Mouse (Mus musculus) embryonic facial prominence, embryonic 12.5 days (tissue): ENCODE data around the gene Nhlrc4. TPM values are rescaled to one million over a fixed set of nuclear protein-coding genes. Genes with fewer than 3 reads are reported as not detected.

Source experiments
- ATAC-seq: fragments of 200-750 bp; cut with Nextera tagmentation; 2 replicates; pipeline ENCODE4 v1.8.0; 2017; ENCODE audit not compliant: insufficient number of reproducible peaks, insufficient read depth, low FRiP score, low TSS enrichment
- H3K27ac ChIP-seq: fragments of 300-500 bp; sonication (generic); 2 replicates; pipeline ENCODE4 v1.5.1; 2016; ENCODE audit warnings: mild to moderate bottlenecking
- H3K27me3 ChIP-seq: fragments of 300-500 bp; sonication (generic); 2 replicates; pipeline ENCODE4 v1.6.1; 2016; ENCODE audit warnings: mild to moderate bottlenecking, moderate library complexity
- H3K36me3 ChIP-seq: fragments of 300-500 bp; sonication (generic); 2 replicates; pipeline ENCODE4 v1.6.1; 2016; ENCODE audit warnings: mild to moderate bottlenecking
- H3K4me1 ChIP-seq: fragments of 300-500 bp; sonication (generic); 2 replicates; pipeline ENCODE4 v1.6.1; 2016
- H3K4me2 ChIP-seq: fragments of 300-500 bp; sonication (generic); replicated peaks from 2 replicates; pipeline ENCODE4 v1.6.1; 2016; ENCODE audit warnings: mild to moderate bottlenecking, moderate library complexity
- H3K4me3 ChIP-seq: fragments of 300-500 bp; sonication (generic); 2 replicates; pipeline ENCODE4 v1.5.1; 2016; ENCODE audit warnings: mild to moderate bottlenecking
- H3K9ac ChIP-seq: fragments of 300-500 bp; sonication (generic); 2 replicates; pipeline ENCODE4 v1.6.1; 2016; ENCODE audit warnings: mild to moderate bottlenecking, moderate library complexity
- H3K9me3 ChIP-seq: fragments of 300-500 bp; sonication (generic); 2 replicates; pipeline ENCODE4 v1.6.1; 2016; ENCODE audit warnings: mild to moderate bottlenecking, moderate library complexity
- WGBS: fragments of 180-500 bp; shearing (Covaris S2); methylation state at CpG from one replicate; pipeline ENCODE4 v1.1.7; 2016; 5-methylcytosine and 5-hydroxymethylcytosine counted together
- polyA plus RNA-seq: library from polyadenylated mRNA; unstranded; fragments of >200 nt; fragmentation: Nextera tagmentation; extraction: Ambion mirVana; gene quantifications from 2 replicates; pipeline ENCODE4 v1.2.1, GENCODE M21; 2016

The Nhlrc4 gene
- polyA plus RNA-seq, 1 experiment from 2014 or later, result 0.14 TPM

DNA sequence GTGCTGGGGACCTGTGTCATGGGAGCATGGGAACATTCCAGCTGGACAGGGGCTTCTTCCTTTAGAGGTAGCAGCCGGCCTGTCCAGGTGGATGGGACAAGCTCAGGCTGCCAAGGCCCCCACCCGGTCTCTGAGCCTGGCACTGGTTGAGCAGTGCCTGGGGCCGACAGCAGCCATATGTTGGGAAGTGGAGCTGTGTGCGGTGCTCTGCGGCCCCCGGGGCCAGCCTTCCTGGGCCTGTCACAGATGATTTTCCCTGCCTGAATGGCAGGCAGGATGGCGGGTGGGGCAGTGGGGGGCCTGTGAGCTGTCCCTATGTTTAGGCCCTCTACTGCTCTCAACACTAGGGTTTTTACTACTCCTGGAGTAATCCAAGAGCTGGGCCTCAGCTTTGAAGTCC, 11.4 kb upstream of the Nhlrc4 start:
- no peak overlapping the region for H3K4me3 ChIP-seq
- peaks cover 29% of the 10 kb centered on the region for H3K36me3 ChIP-seq
- H3K27me3 ChIP-seq, result peaks cover 33% of the 10 kb centered on the region
- peaks cover 14% of the 10 kb centered on the region; the same call in 1 of the 2 replicates for H3K4me1 ChIP-seq
- H3K9ac ChIP-seq, result no peak overlapping the region
- no peaks in the 10 kb centered on the region for H3K9me3 ChIP-seq
- H3K4me2 ChIP-seq, result no peak overlapping the region
- no peak for ATAC-seq
- WGBS, result 61% methylated on average over 7 of the region's 7 CpGs
- H3K27ac ChIP-seq, result no peak overlapping the region

DNA sequence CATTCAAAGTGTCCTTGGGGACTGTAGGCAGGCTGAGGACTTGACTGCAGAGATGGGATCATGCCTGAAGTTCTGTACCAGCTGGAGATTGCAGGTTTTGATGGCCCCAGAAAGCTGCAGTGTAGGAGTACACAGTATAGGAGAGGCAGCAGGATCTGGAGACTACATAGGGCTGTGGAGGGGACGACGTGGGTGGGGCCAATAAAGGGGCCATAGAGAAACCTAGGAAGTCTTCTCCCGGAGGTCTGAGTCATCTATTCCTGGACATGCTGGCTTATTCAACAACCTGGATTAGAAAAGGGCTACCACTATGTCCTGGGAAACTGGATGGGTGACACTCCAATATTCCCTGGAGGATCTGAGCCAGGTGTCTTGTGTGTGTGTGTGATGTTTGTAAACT, 11.0 kb upstream of the Nhlrc4 start:
- H3K27ac ChIP-seq, result no peak overlapping the region
- H3K36me3 ChIP-seq, result peaks cover 27% of the 10 kb centered on the region
- no peak overlapping the region for H3K4me2 ChIP-seq
- no peak for ATAC-seq
- H3K4me3 ChIP-seq, result no peak overlapping the region
- WGBS, result 59% methylated on average over 3 of the region's 3 CpGs
- H3K9me3 ChIP-seq, result no peaks in the 10 kb centered on the region
- H3K4me1 ChIP-seq, result peaks cover 19% of the 10 kb centered on the region; the same call in 1 of the 2 replicates
- H3K27me3 ChIP-seq, result peaks cover 38% of the 10 kb centered on the region
- H3K9ac ChIP-seq, result no peak overlapping the region

DNA sequence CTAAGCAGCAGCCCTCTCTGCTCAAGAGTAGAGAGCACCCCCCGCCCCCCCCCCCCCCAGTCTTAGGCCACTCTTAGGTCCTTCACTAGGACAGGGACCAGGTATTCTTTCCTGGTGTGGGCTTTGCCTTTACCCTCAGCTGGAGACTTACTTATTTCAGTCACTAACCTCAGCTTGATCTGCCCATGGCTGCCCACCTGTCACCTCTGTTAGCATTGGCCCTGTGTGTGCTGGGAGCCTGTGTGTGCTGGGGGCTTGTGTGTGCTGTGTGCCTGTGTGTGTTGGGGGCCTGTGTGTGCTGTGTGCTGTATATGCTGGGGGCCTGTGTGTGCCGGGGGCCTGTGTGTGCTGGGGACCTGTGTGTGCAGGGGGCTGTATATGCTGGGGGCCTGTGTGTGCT, 9.9 kb upstream of the Nhlrc4 start:
- 92% methylated on average over 1 of the region's 2 CpGs for WGBS
- H3K4me1 ChIP-seq, result peaks cover 19% of the 10 kb centered on the region; the same call in 1 of the 2 replicates
- H3K4me2 ChIP-seq, result no peak overlapping the region
- peaks cover 16% of the 10 kb centered on the region for H3K36me3 ChIP-seq
- no peak for ATAC-seq
- H3K4me3 ChIP-seq, result no peak overlapping the region
- H3K27me3 ChIP-seq, result peaks cover 49% of the 10 kb centered on the region
- no peak overlapping the region for H3K9ac ChIP-seq
- H3K9me3 ChIP-seq, result no peaks in the 10 kb centered on the region
- H3K27ac ChIP-seq, result no peak overlapping the region

DNA sequence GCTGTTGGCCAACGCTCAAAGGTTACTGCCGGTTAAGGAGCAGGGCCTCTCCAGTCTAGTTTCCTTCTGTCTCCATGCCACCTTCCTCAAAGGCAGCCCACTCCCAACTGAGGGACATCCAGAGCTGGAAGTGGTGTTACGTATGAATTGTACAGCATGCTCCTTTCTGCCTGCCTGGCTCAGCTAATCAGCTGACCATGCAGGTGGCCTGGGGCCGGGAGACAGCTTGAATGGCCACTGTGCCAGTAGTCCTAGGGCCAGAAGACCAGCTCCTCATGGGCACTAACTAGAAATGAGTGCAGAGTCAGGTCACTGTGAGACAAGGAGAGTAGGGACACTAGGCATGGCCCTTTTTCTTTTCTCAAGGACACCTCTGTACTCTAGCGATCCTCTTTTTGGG, 8.4 kb upstream of the Nhlrc4 start:
- WGBS, result 77% methylated on average over 5 of the region's 5 CpGs
- ATAC-seq, result no peak
- H3K4me1 ChIP-seq, result peaks cover 19% of the 10 kb centered on the region; the same call in 1 of the 2 replicates

DNA sequence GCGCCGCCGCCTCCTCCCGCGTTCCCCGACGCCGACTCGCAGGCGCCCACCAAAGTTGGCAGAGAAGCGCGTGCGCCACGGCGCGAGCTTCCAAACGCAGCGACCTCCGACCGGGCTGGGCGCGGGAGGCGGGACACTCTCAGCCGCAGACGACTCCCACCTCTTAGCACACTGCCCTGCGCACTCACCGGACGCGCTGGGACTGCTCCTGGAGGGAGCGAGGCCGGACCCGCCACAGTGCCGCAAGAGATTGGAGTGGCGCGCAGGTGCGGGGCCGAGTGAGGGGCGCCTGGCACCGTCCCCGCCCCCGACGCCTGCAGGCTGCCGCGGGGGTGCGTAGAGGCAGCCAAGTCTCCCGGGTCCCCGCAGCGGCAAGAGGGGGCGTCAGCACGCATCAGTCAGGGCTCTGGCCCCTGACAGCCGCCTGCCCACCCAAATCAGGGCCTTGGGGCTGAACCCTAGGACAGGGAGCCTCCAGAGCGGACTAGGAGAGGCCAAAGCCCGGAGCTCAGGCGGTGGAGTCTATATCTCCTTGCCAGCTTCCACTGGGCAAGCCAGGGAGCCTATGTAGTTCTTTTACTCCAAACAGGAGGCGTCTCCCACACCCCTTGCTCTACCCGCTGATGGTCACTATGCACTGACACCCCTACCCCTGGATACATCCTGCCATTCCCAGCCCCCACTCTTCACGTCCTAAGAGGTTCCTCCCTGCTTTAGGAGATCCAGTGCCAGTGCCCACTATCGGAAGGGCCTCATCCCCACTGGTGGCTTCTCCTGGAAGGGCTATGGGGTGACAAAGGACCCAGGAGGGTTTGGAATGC, 7.3 kb upstream of the Nhlrc4 start, which contains the start of gene A930017K11Rik:
Gene A930017K11Rik (minus strand): TSS at position 763 of the 821 bp plus-strand sequence.
- peaks cover 50% of the 10 kb centered on the region for H3K27me3 ChIP-seq
- ATAC-seq, result no peak

More for the DNA sequence above, 8.4 kb upstream of the Nhlrc4 start:
- no peak overlapping the region for H3K27ac ChIP-seq
- peaks cover 7% of the 10 kb centered on the region; the same call in 1 of the 2 replicates for H3K36me3 ChIP-seq
- H3K9me3 ChIP-seq, result no peaks in the 10 kb centered on the region
- H3K27me3 ChIP-seq, result peaks cover 50% of the 10 kb centered on the region
- no peak overlapping the region for H3K9ac ChIP-seq
- no peak overlapping the region for H3K4me2 ChIP-seq
- H3K4me3 ChIP-seq, result no peak overlapping the region

DNA sequence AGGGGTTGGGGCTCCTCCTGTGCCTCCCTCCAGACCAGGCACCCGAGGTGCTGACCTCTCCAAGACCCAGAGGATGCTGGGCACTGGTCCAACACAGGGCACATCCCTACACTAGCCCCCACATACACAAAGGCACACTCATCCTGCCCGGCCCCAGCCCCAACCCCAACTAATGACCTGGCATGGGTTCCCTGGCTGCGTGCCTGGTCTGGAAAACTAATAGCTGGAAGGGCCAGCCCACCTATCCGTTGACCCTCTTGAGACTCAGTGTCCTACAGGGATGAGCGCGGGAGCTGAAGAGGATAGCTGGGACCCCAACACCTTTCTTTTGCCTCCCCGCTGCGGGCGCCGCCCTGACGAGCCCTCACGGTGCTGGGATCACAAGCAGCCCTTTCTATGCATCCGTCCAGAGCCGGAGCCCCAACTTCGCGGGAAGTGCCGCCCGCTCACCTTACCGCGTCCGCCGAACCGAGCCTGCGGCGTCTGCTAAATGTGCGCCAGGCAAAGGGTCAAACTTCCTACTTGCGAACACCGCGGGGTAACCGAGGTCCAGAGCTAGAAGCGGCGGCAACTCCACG, 6.6 kb upstream of the Nhlrc4 start:
- no peak overlapping the region for H3K27ac ChIP-seq
- peak overlapping the region; percentile 66 for H3K4me2 ChIP-seq
- peak overlapping the region; percentile 39 for H3K4me3 ChIP-seq
- ATAC-seq, result no peak
- under 1% methylated on average over 33 of the region's 33 CpGs for WGBS
- H3K9me3 ChIP-seq, result no peaks in the 10 kb centered on the region
- peaks cover 15% of the 10 kb centered on the region; the same call in 1 of the 2 replicates for H3K4me1 ChIP-seq
- H3K36me3 ChIP-seq, result no peaks in the 10 kb centered on the region
- H3K27me3 ChIP-seq, result peaks cover 50% of the 10 kb centered on the region
- H3K9ac ChIP-seq, result peak overlapping the region; percentile 41; the same call in 1 of the 2 replicates

More for the DNA sequence above, 7.3 kb upstream of the Nhlrc4 start, which contains the start of gene A930017K11Rik:
- Histone ChIP-seq H3K27ac (no peak within 1 kb of the TSS), H3K9ac (peak within 1 kb of the TSS; percentile 41; the same call in 1 of the 2 replicates), H3K9me3 (no peaks in the 10 kb centered on the region), H3K4me2 (peak within 1 kb of the TSS; percentile 66), H3K4me1 (peaks cover 15% of the 10 kb centered on the region; the same call in 1 of the 2 replicates), H3K4me3 (peak within 1 kb of the TSS; percentile 39), H3K36me3 (no peaks in the 10 kb centered on the region)
- WGBS, result 2% methylated on average over 58 of the region's 58 CpGs

DNA sequence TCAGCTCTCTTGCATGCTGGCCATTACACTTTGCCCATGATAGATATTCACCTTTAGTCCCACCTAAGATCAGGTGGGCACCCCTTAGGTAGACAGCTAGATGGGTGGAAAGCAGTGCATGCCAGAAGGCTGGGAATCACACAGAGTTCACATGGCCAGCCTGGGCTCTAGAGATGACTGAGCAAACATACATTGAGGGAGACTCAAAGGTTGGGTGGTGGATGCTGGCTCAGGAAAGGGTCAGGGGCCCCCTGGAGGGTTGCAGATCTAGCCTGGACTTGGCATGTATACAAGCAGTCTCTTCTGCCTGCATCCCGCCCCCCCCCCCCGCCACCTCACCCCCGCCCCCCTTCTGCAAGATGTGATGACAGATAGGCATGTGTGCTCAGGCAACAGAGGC, 5.9 kb upstream of the Nhlrc4 start:
- 25% methylated on average over 1 of the region's 3 CpGs for WGBS
- H3K4me2 ChIP-seq, result peak overlapping the region; percentile 66; the same call in 1 of the 2 replicates
- no peak for ATAC-seq
- H3K4me3 ChIP-seq, result no peak overlapping the region
- H3K27ac ChIP-seq, result no peak overlapping the region
- no peaks in the 10 kb centered on the region for H3K36me3 ChIP-seq
- peaks cover 15% of the 10 kb centered on the region; the same call in 1 of the 2 replicates for H3K4me1 ChIP-seq
- peaks cover 50% of the 10 kb centered on the region for H3K27me3 ChIP-seq
- no peak overlapping the region for H3K9ac ChIP-seq
- no peaks in the 10 kb centered on the region for H3K9me3 ChIP-seq

DNA sequence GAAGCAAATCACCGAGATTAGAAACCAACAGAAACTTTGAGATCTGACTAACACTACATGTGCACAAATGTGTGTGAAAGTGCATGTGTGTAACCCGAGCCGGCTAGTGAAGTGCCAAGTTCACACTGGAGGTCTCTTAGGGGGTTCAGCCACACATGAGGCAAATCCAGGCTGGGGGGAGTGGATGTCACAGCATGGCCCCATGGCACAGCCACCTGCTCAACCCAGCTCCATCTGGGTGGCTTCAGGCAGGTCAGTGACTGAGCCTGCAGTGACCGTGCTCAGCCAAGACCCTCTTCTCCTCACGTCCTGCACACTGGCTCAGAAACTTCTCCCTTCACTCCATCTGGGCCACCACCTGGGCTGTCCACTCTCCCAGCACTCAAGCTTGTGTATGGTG, 5.2 kb upstream of the Nhlrc4 start:
- no peak overlapping the region for H3K27ac ChIP-seq
- no peak overlapping the region for H3K9ac ChIP-seq
- no peak for ATAC-seq
- no peak overlapping the region for H3K4me2 ChIP-seq
- peaks cover 15% of the 10 kb centered on the region; the same call in 1 of the 2 replicates for H3K4me1 ChIP-seq
- no peaks in the 10 kb centered on the region for H3K36me3 ChIP-seq
- H3K4me3 ChIP-seq, result no peak overlapping the region
- H3K27me3 ChIP-seq, result peaks cover 50% of the 10 kb centered on the region
- H3K9me3 ChIP-seq, result no peaks in the 10 kb centered on the region
- 76% methylated on average over 5 of the region's 5 CpGs for WGBS

DNA sequence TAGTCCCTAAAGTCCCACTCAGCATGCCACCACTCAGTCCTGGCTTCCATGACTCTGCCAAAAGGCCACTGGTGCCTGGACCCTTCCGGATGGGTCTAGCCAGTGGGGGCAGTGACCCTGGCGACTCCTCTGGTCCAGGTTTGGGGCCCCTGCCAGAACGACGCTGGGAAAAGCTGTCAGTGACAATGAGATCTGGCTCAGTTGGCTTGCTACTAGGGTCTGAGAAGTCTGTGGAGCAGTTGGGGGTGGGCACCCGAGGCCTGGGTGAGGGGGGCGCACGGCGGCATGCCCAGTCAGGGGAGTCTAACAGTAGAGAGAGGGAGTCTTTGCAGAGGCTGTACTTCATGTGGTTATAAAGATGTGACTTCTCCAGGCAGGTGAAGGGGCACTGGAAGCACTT, 3.3 kb upstream of the Nhlrc4 start:
- Histone ChIP-seq H3K4me3 (no peak overlapping the region), H3K27me3 (peaks cover 35% of the 10 kb centered on the region), H3K9me3 (no peaks in the 10 kb centered on the region), H3K4me1 (peaks cover 15% of the 10 kb centered on the region; the same call in 1 of the 2 replicates), H3K4me2 (no peak overlapping the region), H3K27ac (no peak overlapping the region), H3K36me3 (no peaks in the 10 kb centered on the region), H3K9ac (no peak overlapping the region)
- no peak for ATAC-seq
- 83% methylated on average over 8 of the region's 8 CpGs for WGBS

DNA sequence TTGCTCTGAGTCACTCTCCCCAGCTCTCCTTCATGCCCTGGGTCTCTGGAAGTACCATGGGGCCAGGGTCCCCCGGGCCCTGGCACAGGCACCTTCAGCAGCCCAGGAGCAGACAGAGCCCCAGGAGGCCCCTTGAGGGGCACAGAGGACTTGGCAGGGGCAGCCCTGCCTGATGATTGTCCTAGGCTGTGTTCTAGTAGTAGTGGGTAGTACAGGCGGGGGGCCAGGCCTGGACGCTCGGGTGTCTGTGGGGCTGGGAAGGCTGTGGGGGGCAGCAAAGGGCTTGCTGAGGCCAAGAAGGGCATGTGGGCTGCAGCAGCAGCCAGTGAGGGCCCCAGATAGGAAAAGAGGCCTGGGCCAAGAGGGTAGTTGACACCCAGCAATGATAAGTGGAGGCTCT, 2.8 kb upstream of the Nhlrc4 start:
- H3K27ac ChIP-seq, result no peak overlapping the region

DNA sequence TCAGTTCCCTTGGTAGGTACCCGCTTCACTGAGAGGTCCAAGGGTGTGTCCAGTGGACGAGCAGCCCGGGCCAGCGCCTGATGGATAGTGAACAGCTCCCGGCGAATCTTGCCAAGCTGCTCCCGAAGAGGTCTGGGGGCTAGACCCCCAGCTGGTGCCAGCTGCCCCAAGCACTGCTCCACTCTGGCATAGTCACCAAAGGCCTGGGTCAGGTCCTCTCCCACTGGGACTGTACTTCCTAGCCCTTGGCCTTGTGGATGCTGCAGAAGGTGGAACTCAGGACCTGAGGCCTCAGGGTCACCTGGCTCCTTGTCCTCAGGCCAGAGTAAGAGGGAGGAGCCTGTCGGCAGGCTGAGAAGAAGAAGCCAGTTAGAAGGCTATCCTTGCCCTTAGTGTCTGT, 2.1 kb upstream of the Nhlrc4 start:
- H3K9me3 ChIP-seq, result no peaks in the 10 kb centered on the region
- H3K4me1 ChIP-seq, result peaks cover 12% of the 10 kb centered on the region; the same call in 1 of the 2 replicates
- H3K36me3 ChIP-seq, result no peaks in the 10 kb centered on the region
- H3K9ac ChIP-seq, result no peak overlapping the region
- H3K4me3 ChIP-seq, result no peak overlapping the region
- no peak overlapping the region for H3K27ac ChIP-seq
- ATAC-seq, result no peak
- no peak overlapping the region for H3K4me2 ChIP-seq
- 82% methylated on average over 8 of the region's 8 CpGs for WGBS
- H3K27me3 ChIP-seq, result peaks cover 24% of the 10 kb centered on the region

More for the DNA sequence above, 2.8 kb upstream of the Nhlrc4 start:
- no peaks in the 10 kb centered on the region for H3K9me3 ChIP-seq
- no peak overlapping the region for H3K4me2 ChIP-seq
- no peak for ATAC-seq
- WGBS, result 87% methylated on average over 4 of the region's 4 CpGs
- no peak overlapping the region for H3K9ac ChIP-seq
- peaks cover 15% of the 10 kb centered on the region; the same call in 1 of the 2 replicates for H3K4me1 ChIP-seq
- H3K36me3 ChIP-seq, result no peaks in the 10 kb centered on the region
- peaks cover 31% of the 10 kb centered on the region for H3K27me3 ChIP-seq
- no peak overlapping the region for H3K4me3 ChIP-seq
